Mouse (Mus musculus) hindbrain, embryonic 16.5 days (tissue): Measurements from ENCODE around the gene Lsamp. TPM values are rescaled to one million over a fixed set of nuclear protein-coding genes. Genes with fewer than 3 reads are reported as not detected.
A peak's percentile ranks its signal among the peaks of the same experiment; 100 is the strongest.

Experiments
- ATAC-seq: fragments of 200-750 bp; cut with Nextera tagmentation; 2 replicates; pipeline ENCODE4 v1.8.0; 2017; ENCODE audit warnings: moderate TSS enrichment, moderate library complexity
- H3K27ac ChIP-seq: fragments of 300-500 bp; sonication (generic); 2 replicates; pipeline ENCODE4 v1.5.1; 2014; ENCODE audit warnings: low read depth, mild to moderate bottlenecking, control low read depth, low read length, moderate library complexity
- H3K27me3 ChIP-seq: fragments of 300-500 bp; sonication (generic); replicated peaks from 2 replicates; pipeline ENCODE4 v1.6.1; 2014; ENCODE audit warnings: low read length; ENCODE audit not compliant: control insufficient read depth, insufficient read depth
- H3K36me3 ChIP-seq: fragments of 300-500 bp; sonication (generic); 2 replicates; pipeline ENCODE4 v1.6.1; 2014; ENCODE audit warnings: mild to moderate bottlenecking, low read length, moderate library complexity, mixed read lengths; ENCODE audit not compliant: control insufficient read depth, insufficient read depth
- H3K4me1 ChIP-seq: fragments of 300-500 bp; sonication (generic); 2 replicates; pipeline ENCODE4 v1.6.1; 2014; ENCODE audit warnings: low read depth, low read length; ENCODE audit not compliant: control insufficient read depth, insufficient read depth
- H3K4me2 ChIP-seq: fragments of 300-500 bp; sonication (generic); 2 replicates; pipeline ENCODE4 v1.6.1; 2014; ENCODE audit warnings: mild to moderate bottlenecking, low read length, control low read depth, moderate library complexity
- H3K4me3 ChIP-seq: fragments of 300-500 bp; sonication (generic); 2 replicates; pipeline ENCODE4 v1.5.1; 2014; ENCODE audit warnings: mild to moderate bottlenecking, low read length, control low read depth, moderate library complexity
- H3K9ac ChIP-seq: fragments of 300-500 bp; sonication (generic); 2 replicates; pipeline ENCODE4 v1.6.1; 2014; ENCODE audit warnings: low read depth, mild to moderate bottlenecking, control low read depth, low read length, moderate library complexity
- H3K9me3 ChIP-seq: fragments of 300-500 bp; sonication (generic); 2 replicates; pipeline ENCODE4 v1.6.1; 2014; ENCODE audit warnings: mild to moderate bottlenecking, low read length, moderate library complexity; ENCODE audit not compliant: control insufficient read depth
- WGBS: fragments of 180-500 bp; shearing (Covaris S2); extraction: QIAGEN DNeasy Blood & Tissue Kit; methylation state at CpG from one replicate; pipeline ENCODE4 v1.1.7; 2014; 5-methylcytosine and 5-hydroxymethylcytosine counted together
- microRNA-seq: library from miRNA; unstranded; fragments of <30 nt; microRNA quantifications from one replicate; pipeline ENCODE4, GENCODE M21; 2017
- polyA plus RNA-seq: library from polyadenylated mRNA; unstranded; fragments of >200 nt; fragmentation: Nextera tagmentation; extraction: Ambion mirVana; gene quantifications from 2 replicates; pipeline ENCODE4 v1.2.1, GENCODE M21; 2015

Lsamp gene
- polyA plus RNA-seq, 1 experiment from 2014 or later: 107 TPM

DNA sequence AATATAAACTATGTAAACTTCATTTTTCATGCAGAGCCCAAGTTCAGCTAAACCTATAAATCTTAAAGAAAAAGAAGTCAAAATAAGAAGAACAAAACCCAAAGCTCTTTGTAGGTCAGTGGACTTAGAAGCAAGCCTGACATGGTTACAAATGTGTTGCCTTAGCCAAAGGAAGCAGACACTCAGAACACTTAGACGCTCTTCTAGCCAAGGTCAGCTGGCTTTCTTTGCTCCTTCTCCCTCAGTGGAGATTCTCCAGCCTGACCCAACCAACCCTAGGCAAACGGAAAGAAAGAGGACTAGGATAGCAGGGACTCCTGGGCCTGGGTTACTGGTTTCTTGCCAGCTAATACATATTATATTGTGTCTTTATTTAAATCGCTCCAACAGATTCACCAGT is 2194.7 kb downstream of the Lsamp start:
- Histone ChIP-seq H3K36me3 (no peaks in the 10 kb centered on the region), H3K27me3 (no peaks in the 10 kb centered on the region), H3K9me3 (no peaks in the 10 kb centered on the region), H3K27ac (no peak overlapping the region), H3K4me1 (no peaks in the 10 kb centered on the region), H3K9ac (no peak overlapping the region), H3K4me2 (no peak overlapping the region), H3K4me3 (no peak overlapping the region)
- WGBS: 64% methylated on average over 3 of the region's 3 CpGs
- no peak for ATAC-seq

GRCm38 (mm10) chr16:42180025-42180424 is 2195.9 kb downstream of the Lsamp start:
- Histone ChIP-seq H3K9me3 (no peaks in the 10 kb centered on the region), H3K4me2 (no peak overlapping the region), H3K27me3 (no peaks in the 10 kb centered on the region), H3K4me1 (no peaks in the 10 kb centered on the region), H3K36me3 (no peaks in the 10 kb centered on the region), H3K4me3 (no peak overlapping the region), H3K27ac (no peak overlapping the region), H3K9ac (no peak overlapping the region)
- no peak for ATAC-seq
- WGBS: 81% methylated on average over 6 of the region's 6 CpGs

DNA sequence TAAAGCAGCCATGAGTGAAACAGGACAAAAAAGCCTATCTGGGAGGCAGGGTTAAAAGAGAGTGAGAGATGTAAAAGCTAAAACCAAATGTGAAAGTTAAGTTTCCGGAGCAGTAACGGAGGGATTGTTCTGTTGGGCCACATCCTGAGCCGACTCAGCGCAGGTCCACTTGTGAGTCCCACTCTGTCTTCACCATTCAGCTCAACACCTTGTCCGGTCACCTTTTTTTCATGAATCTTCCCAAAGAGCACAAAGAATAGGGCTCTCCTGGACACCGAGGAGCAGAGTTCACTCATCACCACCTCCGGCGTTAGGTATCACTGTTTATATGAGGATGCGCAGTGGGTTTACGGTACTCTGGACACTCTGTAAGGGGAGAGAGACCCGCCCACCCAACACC is 2196.3 kb downstream of the Lsamp start:
- Histone ChIP-seq H3K27me3 (no peaks in the 10 kb centered on the region), H3K9ac (no peak overlapping the region), H3K27ac (no peak overlapping the region), H3K36me3 (no peaks in the 10 kb centered on the region), H3K4me1 (no peaks in the 10 kb centered on the region), H3K4me3 (no peak overlapping the region), H3K9me3 (no peaks in the 10 kb centered on the region), H3K4me2 (no peak overlapping the region)
- ATAC-seq: no peak
- WGBS: 96% methylated on average over 11 of the region's 11 CpGs

DNA sequence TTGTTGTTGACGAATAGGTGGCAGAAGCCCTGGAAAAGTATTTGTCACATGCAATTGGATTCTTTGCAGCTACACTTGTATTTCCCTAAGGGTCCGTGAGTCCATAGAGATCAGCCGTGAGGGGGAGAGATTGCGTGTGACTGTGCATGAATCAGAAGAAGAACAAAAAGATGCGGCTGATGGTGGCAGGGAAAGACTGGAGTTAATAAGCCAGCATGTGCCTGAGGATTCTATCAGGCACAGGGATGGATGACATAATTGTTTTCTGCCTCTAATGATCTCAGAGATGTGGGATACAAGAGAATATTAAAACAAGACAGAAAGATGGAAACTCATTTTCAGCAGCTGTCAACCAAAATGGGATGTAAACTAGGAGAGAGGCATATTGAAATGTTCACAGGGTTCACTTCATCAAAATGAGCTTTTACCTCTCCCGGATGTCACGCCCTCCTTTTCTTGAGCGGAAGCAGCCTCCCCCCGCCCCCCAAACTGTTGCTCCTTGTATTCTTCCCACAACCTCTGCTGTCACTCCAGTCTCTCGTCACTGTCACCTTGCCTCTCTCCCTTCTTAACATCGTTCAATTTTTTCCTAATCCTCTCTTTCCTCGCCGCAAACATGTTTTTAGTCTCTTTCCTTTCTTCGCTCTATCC is 2205.4 kb downstream of the Lsamp start:
- no peaks in the 10 kb centered on the region for H3K9me3 ChIP-seq
- H3K4me1 ChIP-seq: peaks cover 6% of the 10 kb centered on the region
- H3K27me3 ChIP-seq: no peaks in the 10 kb centered on the region
- peak overlapping the region; percentile 100 for H3K27ac ChIP-seq
- H3K4me3 ChIP-seq: peak overlapping the region; percentile 58
- H3K9ac ChIP-seq: peak overlapping the region; percentile 94
- WGBS: 15% methylated on average over 14 of the region's 14 CpGs
- peak overlapping the region; percentile 96 for H3K4me2 ChIP-seq
- H3K36me3 ChIP-seq: no peaks in the 10 kb centered on the region
- ATAC-seq: peak; percentile 73

- H3K4me1 ChIP-seq: peaks cover 6% of the 10 kb centered on the region
- H3K4me2 ChIP-seq: peak overlapping the region; percentile 96
- peak overlapping the region; percentile 94 for H3K9ac ChIP-seq
- under 1% methylated on average over 44 of the region's 44 CpGs for WGBS
- ATAC-seq: peak; percentile 95
- H3K36me3 ChIP-seq: no peaks in the 10 kb centered on the region
- H3K27me3 ChIP-seq: no peaks in the 10 kb centered on the region
- H3K4me3 ChIP-seq: peak overlapping the region; percentile 58
- H3K27ac ChIP-seq: peak overlapping the region; percentile 100
- H3K9me3 ChIP-seq: no peaks in the 10 kb centered on the region
Measured at GRCm38 (mm10) chr16:42190114-42191045, 2206.2 kb downstream of the Lsamp start.

Small RNA genes within 50 kb of the gene (microRNA-seq; reads per million reads assigned to microRNA genes)
- not detected for gene Gm27887
- not detected for gene Gm47276
